In the genomic region with DNA sequence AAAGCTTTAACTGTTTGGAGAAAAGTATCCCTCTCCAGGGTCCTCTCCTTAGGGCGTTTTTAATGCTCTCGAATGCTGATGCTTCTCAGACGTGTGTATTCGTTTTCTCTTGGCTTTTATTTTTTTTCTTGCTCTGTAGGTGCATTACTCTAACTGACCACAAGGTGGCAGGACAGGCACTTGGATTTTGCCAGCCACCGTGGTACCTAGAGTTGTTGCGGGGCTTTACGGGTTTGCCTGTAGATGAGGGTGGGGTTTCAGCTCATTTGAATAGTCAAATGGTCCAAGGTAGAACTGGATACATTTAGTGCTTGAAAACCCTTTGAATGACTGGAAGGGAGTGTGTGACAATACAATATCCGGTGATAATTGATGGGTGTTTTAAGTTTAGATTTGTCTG, we compare ENCODE assay signal across 7 mouse cellular contexts.
DNase-seq lines count a peak whose midpoint lies in the region; ATAC-seq and TF ChIP-seq lines count a peak whose summit lies in the region.

No protein-coding gene starts in this region.

- no peak overlapping the region for H3K9ac ChIP-seq in liver, adult 2 months (ENCODE audit: low read depth, low read length)
- no peak overlapping the region for H3K9ac ChIP-seq in liver, embryonic 12.5 days
- H3K9ac ChIP-seq in hindbrain, embryonic 12.5 days, result no peak overlapping the region
- no peak overlapping the region for H3K9ac ChIP-seq in limb, embryonic 13.5 days

- CTCF ChIA-PET in Patski (lab: Charles Lee), result interaction anchor here (1.1 kb wide), 1 partner anchor 326 kb away, joined by 4 read pairs; no protein-coding TSS in a partner anchor

- H3K4me2 ChIP-seq in liver, embryonic 12.5 days, result no peak overlapping the region
- H3K4me2 ChIP-seq in hindbrain, embryonic 12.5 days (replicated peaks), result no peak overlapping the region
- no peak overlapping the region for H3K4me2 ChIP-seq in limb, embryonic 13.5 days (replicated peaks)

- H3K27ac ChIP-seq in liver, adult 2 months (replicated peaks; ENCODE audit: insufficient read depth, low read depth, low read length), result no peak overlapping the region
- no peak overlapping the region for H3K27ac ChIP-seq in liver, embryonic 12.5 days
- H3K27ac ChIP-seq in hindbrain, embryonic 12.5 days, result no peak overlapping the region
- no peak overlapping the region for H3K27ac ChIP-seq in limb, embryonic 13.5 days

- POLR2A ChIA-PET in Patski (lab: Charles Lee), result no interaction called here

- no peaks in the 10 kb centered on the region for H3K4me1 ChIP-seq in liver, adult 2 months (ENCODE audit: control insufficient read depth, insufficient read depth, low read length)
- H3K4me1 ChIP-seq in liver, embryonic 12.5 days, result no peaks in the 10 kb centered on the region
- no peaks in the 10 kb centered on the region for H3K4me1 ChIP-seq in hindbrain, embryonic 12.5 days
- H3K4me1 ChIP-seq in limb, embryonic 13.5 days, result no peaks in the 10 kb centered on the region

- peak; percentile 8 for DNase-seq in liver, adult 2 months (ENCODE audit: extremely low read depth, low read depth, low spot score)
- DNase-seq in Patski (ENCODE audit: low read depth, low spot score), result no peak
- DNase-seq in retina, adult 2 months (ENCODE audit: low read depth, low spot score), result peak; percentile 20

- no peak for ATAC-seq in liver, embryonic 12.5 days
- no peak for ATAC-seq in Patski
- peak; percentile 79 for ATAC-seq in common myeloid progenitor, adult 5-6 weeks (replicated peaks; ENCODE audit: low read depth, poor library complexity, severe bottlenecking)
- peak; percentile 48; the same call in 1 of the 2 replicates for ATAC-seq in hindbrain, embryonic 12.5 days (ENCODE audit: low FRiP score)
- peak; percentile 64; the same call in 1 of the 2 replicates for ATAC-seq in limb, embryonic 13.5 days (ENCODE audit: low FRiP score, low read depth)

- no peaks in the 10 kb centered on the region for H3K27me3 ChIP-seq in liver, adult 2 months (ENCODE audit: control insufficient read depth, insufficient read depth, low read length)
- H3K27me3 ChIP-seq in liver, embryonic 12.5 days (replicated peaks), result no peaks in the 10 kb centered on the region
- H3K27me3 ChIP-seq in Patski, result no peaks in the 10 kb centered on the region
- H3K27me3 ChIP-seq in hindbrain, embryonic 12.5 days, result no peaks in the 10 kb centered on the region
- H3K27me3 ChIP-seq in limb, embryonic 13.5 days, result no peaks in the 10 kb centered on the region

- no peaks in the 10 kb centered on the region for H3K9me3 ChIP-seq in liver, embryonic 12.5 days (replicated peaks)
- no peaks in the 10 kb centered on the region for H3K9me3 ChIP-seq in hindbrain, embryonic 12.5 days (replicated peaks)
- no peaks in the 10 kb centered on the region for H3K9me3 ChIP-seq in limb, embryonic 13.5 days

- in situ Hi-C loops in Patski (cut with MboI; ENCODE audit: low pct_unique_long_range_greater_than_20kb), result no loop called here

- peak; percentile 66 for TF ChIP-seq CTCF in liver, adult 2 months (IDR thresholded peaks at IDR 0.05; ENCODE audit: low read depth, low read length)
- TF ChIP-seq CTCF in Patski (IDR thresholded peaks at IDR 0.05), result peak; percentile 62

- no peak overlapping the region for H3K4me3 ChIP-seq in liver, adult 2 months (ENCODE audit: insufficient read depth, low read depth, low read length)
- no peak overlapping the region for H3K4me3 ChIP-seq in liver, embryonic 12.5 days
- no peak overlapping the region for H3K4me3 ChIP-seq in hindbrain, embryonic 12.5 days
- no peak overlapping the region for H3K4me3 ChIP-seq in limb, embryonic 13.5 days

- WGBS in liver, adult 2 months, result 11% methylated on average over 8 of the region's 8 CpGs
- WGBS in liver, embryonic 12.5 days (ENCODE audit: insufficient replicate concordance), result 13% methylated on average over 8 of the region's 8 CpGs
- 10% methylated on average over 8 of the region's 8 CpGs for WGBS in hindbrain, embryonic 12.5 days
- WGBS in limb, embryonic 13.5 days, result 10% methylated on average over 8 of the region's 8 CpGs

- H3K79me2 ChIP-seq in liver, adult 2 months (ENCODE audit: control insufficient read depth, insufficient read depth, low read length), result no peaks in the 10 kb centered on the region

- no peak for TF ChIP-seq POLR2A in liver, adult 2 months (IDR thresholded peaks at IDR 0.05; ENCODE audit: extremely low read depth, insufficient read depth, low read length)

- H3K36me3 ChIP-seq in liver, adult 2 months (ENCODE audit: control insufficient read depth, insufficient read depth, low read length), result no peaks in the 10 kb centered on the region
- no peaks in the 10 kb centered on the region for H3K36me3 ChIP-seq in liver, embryonic 12.5 days
- H3K36me3 ChIP-seq in hindbrain, embryonic 12.5 days, result no peaks in the 10 kb centered on the region
- H3K36me3 ChIP-seq in limb, embryonic 13.5 days, result no peaks in the 10 kb centered on the region

Comparison
In these comparisons a context has a peak if more than half of its experiments do, and no peak if none do; other contexts are left out.
1. ATAC-seq: peak in common myeloid progenitor, adult 5-6 weeks (single experiment), hindbrain, embryonic 12.5 days (single experiment) and limb, embryonic 13.5 days (single experiment); none in liver, embryonic 12.5 days (single experiment) and Patski (single experiment).